Mouse (Mus musculus) lung, postnatal 0 days (tissue): Measurements from ENCODE around the gene Ptgfrn.

Source experiments
- CTCF ChIP-seq: IDR thresholded peaks from 2 replicates; pipeline ENCODE4 v1.5.1; 2016; ENCODE audit warnings: antibody characterized with exemption, mild to moderate bottlenecking
- EP300 ChIP-seq: IDR thresholded peaks from 2 replicates; pipeline ENCODE4 v1.6.1; 2016; ENCODE audit warnings: antibody characterized with exemption, mild to moderate bottlenecking, control low read depth

- no peak for TF ChIP-seq CTCF
- TF ChIP-seq EP300: no peak
Observed at GRCm38 (mm10) chr3:101013005-101013404, 97.1 kb downstream of the Ptgfrn start.
